Mouse (Mus musculus): ENCODE measurements around the gene Crim1.

DNA sequence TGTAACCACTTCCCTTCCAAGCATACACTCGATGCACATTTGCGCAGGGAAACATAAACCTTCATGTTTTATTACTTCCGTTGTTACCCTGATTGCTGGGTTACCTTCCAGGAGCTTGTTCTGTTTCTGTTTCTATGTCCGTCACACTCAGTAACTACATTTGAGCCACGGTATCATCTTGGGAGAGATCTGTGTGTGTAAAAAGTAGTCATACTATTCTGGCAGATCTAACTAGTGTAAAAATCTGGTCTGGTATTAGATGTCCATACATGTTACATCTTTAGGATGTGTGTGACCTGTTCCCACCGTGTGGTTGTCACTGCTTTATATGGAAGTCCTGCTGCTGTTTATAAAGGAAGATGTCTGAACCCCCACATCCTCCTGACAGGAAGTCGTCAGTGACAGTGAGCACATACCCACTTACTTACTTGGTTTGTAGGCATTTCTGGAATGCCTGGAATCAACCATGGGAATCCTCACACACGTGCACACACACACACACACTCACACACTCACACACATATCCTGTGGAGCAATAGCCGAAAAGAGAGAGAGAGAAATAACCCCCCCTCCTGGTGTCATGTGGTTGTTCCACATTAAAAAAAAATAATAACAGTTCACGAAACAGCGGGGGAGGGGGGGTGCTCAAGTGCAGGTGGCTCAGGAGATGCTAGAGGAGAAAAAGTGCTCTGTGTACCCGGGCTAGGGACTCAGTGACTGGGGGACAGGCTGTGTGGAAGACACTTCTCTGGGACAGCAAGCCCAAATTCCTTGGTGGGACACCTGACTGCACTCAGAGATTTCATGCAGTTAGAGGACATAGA, 151.8 kb downstream of the Crim1 start:
- no peak for TF ChIP-seq CTCF (IDR thresholded peaks at IDR 0.05; ENCODE audit: extremely low read depth, insufficient read length, insufficient replicate concordance, low read depth, low read length)
- no peak for TF ChIP-seq POLR2A (IDR thresholded peaks at IDR 0.05; ENCODE audit: low read depth, low read length)

Measured in small intestine, adult 2 months (tissue).